Mouse (Mus musculus): Measurements from ENCODE around the gene Ppp1r9a.

DNA sequence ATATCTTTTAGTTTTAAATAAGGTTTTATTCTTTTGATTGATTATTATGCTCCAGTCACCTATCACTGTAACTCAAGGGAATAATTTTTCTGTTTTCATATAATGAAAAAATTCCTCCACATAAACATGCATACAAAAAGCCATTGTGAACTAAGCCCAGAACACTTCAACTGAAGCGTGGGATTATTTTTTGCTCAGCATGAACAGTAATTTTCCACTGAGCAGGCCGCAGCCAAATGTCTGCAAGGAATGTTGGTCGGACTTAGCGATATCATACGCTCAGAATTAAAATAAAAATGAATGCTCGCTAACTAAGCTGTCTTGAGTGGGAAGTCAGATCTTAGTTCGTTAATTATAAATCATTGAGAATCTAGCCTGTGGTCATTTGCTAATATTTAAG lies 122.2 kb downstream of the Ppp1r9a start:
- TF ChIP-seq CTCF (IDR thresholded peaks at IDR 0.05; ENCODE audit: borderline replicate concordance, extremely low read depth, insufficient read depth, insufficient read length) (no peak), POLR2A (IDR thresholded peaks at IDR 0.05; ENCODE audit: borderline replicate concordance, extremely low read depth, insufficient read depth, insufficient read length, poor library complexity, severe bottlenecking) (no peak)
